Mouse (Mus musculus) midbrain, embryonic 12.5 days (tissue): Measurements from ENCODE around the gene Zfand4. TPM values are rescaled to one million over a fixed set of nuclear protein-coding genes. Genes with fewer than 3 reads are reported as not detected.

Source experiments
- ATAC-seq: fragments of 200-750 bp; cut with Nextera tagmentation; 2 replicates; pipeline ENCODE4 v1.8.0; 2017; ENCODE audit warnings: low read depth, moderate TSS enrichment, moderate library complexity; ENCODE audit not compliant: low FRiP score
- H3K27ac ChIP-seq: fragments of 300-500 bp; sonication (generic); replicated peaks from 2 replicates; pipeline ENCODE4 v1.5.1; 2016; ENCODE audit warnings: mild to moderate bottlenecking
- H3K27me3 ChIP-seq: fragments of 300-500 bp; sonication (generic); 2 replicates; pipeline ENCODE4 v1.6.1; 2016; ENCODE audit warnings: mild to moderate bottlenecking
- H3K36me3 ChIP-seq: fragments of 300-500 bp; sonication (generic); 2 replicates; pipeline ENCODE4 v1.6.1; 2016
- H3K4me1 ChIP-seq: fragments of 300-500 bp; sonication (generic); 2 replicates; pipeline ENCODE4 v1.6.1; 2016
- H3K4me2 ChIP-seq: fragments of 300-500 bp; sonication (generic); replicated peaks from 2 replicates; pipeline ENCODE4 v1.6.1; 2016; ENCODE audit warnings: mild to moderate bottlenecking, moderate library complexity
- H3K4me3 ChIP-seq: fragments of 300-500 bp; sonication (generic); 2 replicates; pipeline ENCODE4 v1.5.1; 2016; ENCODE audit warnings: mild to moderate bottlenecking
- H3K9ac ChIP-seq: fragments of 300-500 bp; sonication (generic); replicated peaks from 2 replicates; pipeline ENCODE4 v1.6.1; 2016; ENCODE audit warnings: mild to moderate bottlenecking, moderate library complexity
- H3K9me3 ChIP-seq: fragments of 300-500 bp; sonication (generic); 2 replicates; pipeline ENCODE4 v1.6.1; 2016; ENCODE audit warnings: mild to moderate bottlenecking
- WGBS: fragments of 180-500 bp; shearing (Covaris S2); methylation state at CpG from one replicate; pipeline ENCODE4 v1.1.7; 2016; 5-methylcytosine and 5-hydroxymethylcytosine counted together
- polyA plus RNA-seq: library from polyadenylated mRNA; unstranded; fragments of >200 nt; fragmentation: Nextera tagmentation; extraction: Ambion mirVana; gene quantifications from 2 replicates; pipeline ENCODE4 v1.2.1, GENCODE M21; 2016

The Zfand4 gene
- polyA plus RNA-seq, 1 experiment from 2014 or later, result 12.3 TPM

GRCm38 (mm10) chr6:116378892-116379291, 114.9 kb downstream of the Zfand4 start:
- H3K9me3 ChIP-seq, result no peaks in the 10 kb centered on the region
- H3K4me2 ChIP-seq, result no peak overlapping the region
- ATAC-seq, result no peak
- H3K9ac ChIP-seq, result no peak overlapping the region
- H3K36me3 ChIP-seq, result no peaks in the 10 kb centered on the region
- H3K4me1 ChIP-seq, result 0 out of 2 replicates have a peak, but pooled peaks cover 9% of the 10 kb centered on the region
- H3K4me3 ChIP-seq, result no peak overlapping the region
- H3K27me3 ChIP-seq, result no peaks in the 10 kb centered on the region
- H3K27ac ChIP-seq, result no peak overlapping the region
- WGBS, result 92% methylated on average over 7 of the region's 7 CpGs

Other genes with a start within 250 kb of the Zfand4 start
- gene Tmcc1, start 70.7 kb upstream of the Zfand4 start, polyA plus RNA-seq, result 30.8 and 31.2 TPM in 2 replicates
- 65.0 and 68.2 TPM in 2 replicates for gene Washc2, start 56.2 kb upstream of the Zfand4 start, polyA plus RNA-seq
- 54.6 and 65.9 TPM in 2 replicates for gene March8, start 73.8 kb downstream of the Zfand4 start, polyA plus RNA-seq
- gene Alox5, start 197.0 kb downstream of the Zfand4 start, polyA plus RNA-seq, result 0.82 and 0.93 TPM in 2 replicates
- not detected in 2 replicates for gene Olfr211, start 224.9 kb downstream of the Zfand4 start, polyA plus RNA-seq
- gene Olfr212, start 242.3 kb downstream of the Zfand4 start, polyA plus RNA-seq, result not detected in 2 replicates